Mouse (Mus musculus): Measurements from ENCODE around the gene Ankrd36. TPM values are rescaled to one million over a fixed set of nuclear protein-coding genes. Genes with fewer than 3 reads are reported as not detected.

The Ankrd36 gene
- total RNA-seq, 4 experiments from 2014 or later: not detected

GRCm38 (mm10) chr11:5737137-5737536, 167.7 kb downstream of the Ankrd36 start:
- no peak for DNase-seq (ENCODE audit: low spot score in 2 of 2)

Other genes with a start within 250 kb of the Ankrd36 start
- gene Znrf3, start 124.8 kb upstream of the Ankrd36 start, total RNA-seq (2022): 10 to 100 TPM; 18.6 to 22.3 (median 20.3) TPM
- 100 to 1,000 TPM in 2 of 4 experiments, 10 to 100 TPM in 2; 71.9 to 130 (median 98.1) TPM for gene Xbp1, start 49.0 kb upstream of the Ankrd36 start, total RNA-seq (2022)
- gene Ccdc117, start 27.5 kb upstream of the Ankrd36 start, total RNA-seq (2022): 10 to 100 TPM; 13.3 to 18.4 (median 15.2) TPM
- 10 to 100 TPM; 52.7 to 65.7 (median 61.7) TPM for gene Mrps24, start 146.0 kb downstream of the Ankrd36 start, total RNA-seq (2022)
- gene Urgcp, start 192.7 kb downstream of the Ankrd36 start, total RNA-seq (2022): 10 to 100 TPM; 72.1 to 78.9 (median 73.4) TPM
- 10 to 100 TPM; 69.6 to 80.5 (median 78.1) TPM for gene Dbnl, start 218.8 kb downstream of the Ankrd36 start, total RNA-seq (2022)
- gene Pgam2, start 234.0 kb downstream of the Ankrd36 start, total RNA-seq (2022): 10 to 100 TPM; 10.6 to 18.9 (median 13.0) TPM

Measured in layer of hippocampus, adult 8-10 months (tissue).